Mouse (Mus musculus) midbrain, embryonic 14.5 days (tissue): ENCODE results near the gene Nudt22. TPM values are rescaled to one million over a fixed set of nuclear protein-coding genes. Genes with fewer than 3 reads are reported as not detected.

Source experiments
- ATAC-seq: fragments of 200-750 bp; cut with Nextera tagmentation; 2 replicates; pipeline ENCODE4 v1.8.0; 2017; ENCODE audit warnings: moderate number of reproducible peaks, moderate library complexity; ENCODE audit not compliant: low FRiP score, low TSS enrichment
- DNase-seq: peaks from one replicate; pipeline ENCODE4 v3.0.0-alpha.2; 2015
- H3K27ac ChIP-seq: fragments of 300-500 bp; sonication (generic); replicated peaks from 2 replicates; pipeline ENCODE4 v1.5.1; 2014; ENCODE audit warnings: mild to moderate bottlenecking, low read depth, low read length, moderate library complexity
- H3K27me3 ChIP-seq: fragments of 300-500 bp; sonication (generic); 2 replicates; pipeline ENCODE4 v1.6.1; 2014; ENCODE audit warnings: low read length, control low read depth, mixed read lengths; ENCODE audit not compliant: control insufficient read depth, insufficient read depth
- H3K36me3 ChIP-seq: fragments of 300-500 bp; sonication (generic); 2 replicates; pipeline ENCODE4 v1.6.1; 2014; ENCODE audit warnings: low read length, control low read depth; ENCODE audit not compliant: control insufficient read depth, insufficient read depth
- H3K4me1 ChIP-seq: fragments of 300-500 bp; sonication (generic); 2 replicates; pipeline ENCODE4 v1.6.1; 2014; ENCODE audit warnings: mild to moderate bottlenecking, antibody characterized with exemption, low read length, control low read depth; ENCODE audit not compliant: control insufficient read depth, insufficient read depth
- H3K4me2 ChIP-seq: fragments of 300-500 bp; sonication (generic); 2 replicates; pipeline ENCODE4 v1.6.1; 2014; ENCODE audit warnings: mild to moderate bottlenecking, low read length, moderate library complexity
- H3K4me3 ChIP-seq: fragments of 300-500 bp; sonication (generic); replicated peaks from 2 replicates; pipeline ENCODE4 v1.5.1; 2014; ENCODE audit warnings: low read depth, low read length
- H3K9ac ChIP-seq: fragments of 300-500 bp; sonication (generic); replicated peaks from 2 replicates; pipeline ENCODE4 v1.6.1; 2014; ENCODE audit warnings: mild to moderate bottlenecking, low read length, moderate library complexity
- H3K9me3 ChIP-seq: fragments of 300-500 bp; sonication (generic); 2 replicates; pipeline ENCODE4 v1.6.1; 2016; ENCODE audit warnings: low read length, control low read depth, mixed read lengths; ENCODE audit not compliant: control insufficient read depth
- WGBS: fragments of 180-500 bp; shearing (Covaris S2); extraction: QIAGEN DNeasy Blood & Tissue Kit; methylation state at CpG from one replicate; pipeline ENCODE4 v1.1.7; 2014; 5-methylcytosine and 5-hydroxymethylcytosine counted together
- polyA plus RNA-seq: library from polyadenylated mRNA; unstranded; fragments of >200 nt; fragmentation: Nextera tagmentation; extraction: Ambion mirVana; gene quantifications from 2 replicates; pipeline ENCODE4 v1.2.1, GENCODE M21; 2014

Nudt22 gene
- polyA plus RNA-seq, 1 experiment from 2014 or later: 20.2 TPM

- DNase-seq (no peak), ATAC-seq (no peak)
- no peaks in the 10 kb centered on the region for H3K4me1 ChIP-seq
- H3K9ac ChIP-seq: no peak overlapping the region
- H3K27ac ChIP-seq: no peak overlapping the region
- no peaks in the 10 kb centered on the region for H3K9me3 ChIP-seq
- WGBS: 93% methylated on average over 5 of the region's 5 CpGs
- H3K4me3 ChIP-seq: no peak overlapping the region
- H3K36me3 ChIP-seq: peaks cover 95% of the 10 kb centered on the region
- H3K4me2 ChIP-seq: no peak overlapping the region
- H3K27me3 ChIP-seq: no peaks in the 10 kb centered on the region
Observed at GRCm38 (mm10) chr19:7029531-7029930, 33.6 kb upstream of the Nudt22 start.

DNA sequence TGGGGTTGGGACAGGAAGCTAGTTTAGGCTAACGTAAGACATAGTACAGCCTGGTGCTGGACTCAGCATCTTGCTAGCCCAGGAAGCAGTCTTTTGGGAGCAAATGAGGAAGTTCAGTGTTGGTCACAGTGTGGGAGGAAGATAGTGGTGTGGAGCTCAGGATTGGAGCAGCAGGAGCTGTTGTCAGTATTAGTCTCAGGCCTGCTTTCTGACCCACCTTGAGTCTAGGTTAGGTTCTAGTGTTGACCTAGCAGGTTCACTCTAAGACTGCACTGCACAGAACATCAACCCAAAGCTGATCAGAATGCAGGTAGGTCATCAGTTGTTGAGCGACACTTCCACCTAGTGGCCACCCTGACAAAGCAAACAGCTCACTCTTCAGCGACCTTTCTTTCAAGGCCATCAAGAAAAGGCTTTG lies 24.3 kb upstream of the Nudt22 start:
- Histone ChIP-seq H3K4me2 (no peak overlapping the region), H3K4me1 (no peaks in the 10 kb centered on the region), H3K9me3 (no peaks in the 10 kb centered on the region), H3K4me3 (no peak overlapping the region), H3K27ac (no peak overlapping the region), H3K36me3 (peaks cover 77% of the 10 kb centered on the region), H3K9ac (no peak overlapping the region), H3K27me3 (no peaks in the 10 kb centered on the region)
- 48% methylated on average over 3 of the region's 3 CpGs for WGBS
- DNase-seq (peak; percentile 80), ATAC-seq (no peak)

DNA sequence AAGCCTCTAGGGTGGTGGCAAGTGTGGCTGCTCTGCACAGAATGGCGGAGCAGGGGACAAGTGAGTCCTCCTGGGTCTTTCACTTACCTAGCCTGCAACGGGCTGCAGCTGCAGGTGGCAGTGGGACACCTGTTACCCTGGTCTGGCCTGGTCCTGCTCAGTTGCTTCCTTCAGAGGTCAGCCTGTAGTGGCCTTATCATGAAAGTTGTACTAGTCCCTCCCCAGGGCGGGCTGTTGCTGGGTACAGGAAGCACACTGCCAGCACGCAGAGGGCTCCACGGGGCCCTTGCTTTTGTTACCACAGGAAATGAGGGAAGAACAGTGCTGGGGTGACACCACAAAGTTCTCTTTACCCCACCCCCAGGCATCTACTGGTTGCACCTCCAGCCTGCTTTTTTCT lies 23.3 kb upstream of the Nudt22 start, which contains the start of gene Fermt3:
Gene Fermt3, minus strand, starts transcription at position 279 of the 400 bp plus-strand sequence.
- Histone ChIP-seq H3K36me3 (peaks cover 66% of the 10 kb centered on the region), H3K9me3 (no peaks in the 10 kb centered on the region), H3K4me1 (no peaks in the 10 kb centered on the region), H3K9ac (no peak within 1 kb of the TSS), H3K4me3 (no peak within 1 kb of the TSS), H3K4me2 (no peak within 1 kb of the TSS), H3K27ac (no peak within 1 kb of the TSS), H3K27me3 (no peaks in the 10 kb centered on the region)
- ATAC-seq (no peak), DNase-seq (no peak)
- 90% methylated on average over 5 of the region's 5 CpGs for WGBS

- WGBS: 93% methylated on average over 11 of the region's 11 CpGs
- DNase-seq: no peak
- H3K36me3 ChIP-seq: peaks cover 60% of the 10 kb centered on the region
Observed at GRCm38 (mm10) chr19:7018546-7018945, 22.6 kb upstream of the Nudt22 start.

GRCm38 (mm10) chr19:7017541-7018457 lies 21.9 kb upstream of the Nudt22 start:
- H3K4me1 ChIP-seq: no peaks in the 10 kb centered on the region
- H3K36me3 ChIP-seq: peaks cover 52% of the 10 kb centered on the region
- H3K27ac ChIP-seq: no peak overlapping the region
- DNase-seq (no peak), ATAC-seq (no peak)
- no peak overlapping the region for H3K4me3 ChIP-seq
- H3K4me2 ChIP-seq: no peak overlapping the region
- no peak overlapping the region for H3K9ac ChIP-seq
- WGBS: 88% methylated on average over 12 of the region's 12 CpGs
- H3K9me3 ChIP-seq: no peaks in the 10 kb centered on the region
- no peaks in the 10 kb centered on the region for H3K27me3 ChIP-seq

More at GRCm38 (mm10) chr19:7018546-7018945, 22.6 kb upstream of the Nudt22 start:
- Histone ChIP-seq H3K4me1 (no peaks in the 10 kb centered on the region), H3K27ac (no peak overlapping the region), H3K4me3 (no peak overlapping the region), H3K9me3 (no peaks in the 10 kb centered on the region), H3K9ac (no peak overlapping the region), H3K4me2 (no peak overlapping the region), H3K27me3 (no peaks in the 10 kb centered on the region)
- ATAC-seq: no peak

GRCm38 (mm10) chr19:7014481-7015135 lies 18.7 kb upstream of the Nudt22 start:
- WGBS: 91% methylated on average over 20 of the region's 20 CpGs
- Histone ChIP-seq H3K27me3 (no peaks in the 10 kb centered on the region), H3K4me2 (no peak overlapping the region), H3K27ac (no peak overlapping the region), H3K9me3 (no peaks in the 10 kb centered on the region), H3K4me1 (no peaks in the 10 kb centered on the region), H3K36me3 (peaks cover 21% of the 10 kb centered on the region), H3K9ac (no peak overlapping the region), H3K4me3 (no peak overlapping the region)
- DNase-seq: no peak
- no peak for ATAC-seq

GRCm38 (mm10) chr19:7013984-7014383 lies 18.1 kb upstream of the Nudt22 start:
- WGBS: 86% methylated on average over 9 of the region's 9 CpGs
- ATAC-seq: no peak
- Histone ChIP-seq H3K27ac (no peak overlapping the region), H3K4me2 (no peak overlapping the region), H3K4me1 (no peaks in the 10 kb centered on the region), H3K4me3 (no peak overlapping the region), H3K9me3 (no peaks in the 10 kb centered on the region), H3K27me3 (no peaks in the 10 kb centered on the region), H3K36me3 (peaks cover 14% of the 10 kb centered on the region), H3K9ac (no peak overlapping the region)
- DNase-seq: no peak

DNA sequence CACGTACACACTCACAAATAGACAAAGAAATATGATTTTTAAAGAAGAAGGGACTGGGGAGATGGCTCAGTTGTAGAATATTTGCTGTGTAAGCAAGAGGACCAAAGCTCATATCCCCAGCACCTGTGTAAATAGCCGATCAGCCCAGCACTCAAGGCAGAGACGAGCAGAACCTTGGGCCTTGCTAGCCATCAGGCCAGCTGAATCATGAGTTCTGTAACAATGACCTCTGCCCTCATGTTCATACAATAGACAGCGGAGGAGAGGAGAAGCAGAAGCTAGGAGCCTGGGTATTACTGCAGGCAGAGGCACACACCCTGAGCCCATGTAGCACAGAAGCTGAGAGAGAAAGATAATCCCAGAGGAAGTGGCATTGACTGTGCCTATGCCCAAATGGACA lies 16.5 kb upstream of the Nudt22 start:
- Histone ChIP-seq H3K9ac (no peak overlapping the region), H3K9me3 (no peaks in the 10 kb centered on the region), H3K4me1 (no peaks in the 10 kb centered on the region), H3K4me2 (no peak overlapping the region), H3K4me3 (no peak overlapping the region), H3K27ac (no peak overlapping the region), H3K27me3 (no peaks in the 10 kb centered on the region), H3K36me3 (0 out of 2 replicates have a peak, but pooled peaks cover under 1% of the 10 kb centered on the region)
- no peak for DNase-seq
- ATAC-seq: no peak
- WGBS: 81% methylated on average over 4 of the region's 4 CpGs
